Mouse (Mus musculus): ENCODE measurements around the gene Pdzd3. TPM values are rescaled to one million over a fixed set of nuclear protein-coding genes. Genes with fewer than 3 reads are reported as not detected.

Pdzd3 gene
- total RNA-seq, 2 experiments from 2014 or later = 0.98 to 1.0 TPM

DNA sequence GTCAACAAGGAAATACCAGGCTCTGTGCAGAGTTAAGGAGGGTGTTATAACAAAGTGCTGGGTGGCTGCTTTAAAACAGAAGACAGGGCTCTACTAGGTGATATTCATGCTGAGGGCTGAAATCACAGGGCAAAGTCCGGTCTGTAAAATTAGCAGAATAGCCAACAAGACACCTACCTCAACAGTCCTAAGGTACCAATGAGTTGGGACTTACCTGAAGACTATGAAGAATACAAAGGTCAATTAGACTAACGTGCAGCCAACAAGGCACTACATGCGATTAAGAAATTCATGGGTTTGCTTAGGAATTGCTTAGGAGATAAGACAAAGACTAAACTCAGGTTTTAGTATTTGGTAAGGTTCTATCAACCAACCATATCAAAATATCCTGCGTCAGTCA is 41.9 kb downstream of the Pdzd3 start:
- DNase-seq (ENCODE audit: low spot score in 2 of 2) = no peak

DNA sequence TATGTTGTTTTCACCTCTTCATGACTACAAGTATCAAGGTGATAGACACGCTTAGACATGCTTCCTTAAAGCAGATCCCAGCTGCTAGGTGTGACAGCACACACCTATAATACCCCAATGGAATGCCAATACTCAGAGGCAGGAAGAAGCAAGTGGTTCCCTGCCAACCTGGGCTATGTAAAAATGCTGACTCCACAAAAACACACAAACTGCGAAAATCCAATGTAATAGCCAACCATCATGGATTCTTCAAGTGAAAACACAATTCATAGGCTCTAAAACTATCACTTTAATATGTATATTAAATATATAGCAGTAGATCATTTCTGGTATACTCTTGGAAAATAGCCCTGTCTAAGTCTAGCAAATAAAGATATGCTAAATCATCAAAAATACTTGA is 43.4 kb downstream of the Pdzd3 start:
- DNase-seq (ENCODE audit: low spot score in 2 of 2) = no peak

DNA sequence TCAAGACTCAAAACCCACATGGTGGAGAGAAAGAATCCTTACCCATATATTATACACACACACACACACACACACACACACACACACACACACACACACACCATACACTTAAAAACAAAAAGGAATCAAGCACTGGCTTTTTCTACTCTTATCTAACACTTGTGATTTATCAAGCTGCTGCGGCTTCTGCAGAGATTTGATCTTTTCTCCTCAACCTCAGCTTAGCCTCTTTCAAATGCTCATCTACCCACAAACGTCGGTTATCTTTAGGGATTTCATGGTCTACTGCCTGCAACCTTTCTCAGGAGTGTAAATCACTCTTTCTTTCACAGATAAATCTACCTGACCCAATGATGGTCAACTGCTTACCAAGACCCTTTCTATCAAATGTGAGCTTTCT is 50.8 kb downstream of the Pdzd3 start:
- no peak for DNase-seq (ENCODE audit: low spot score in 2 of 2)

DNA sequence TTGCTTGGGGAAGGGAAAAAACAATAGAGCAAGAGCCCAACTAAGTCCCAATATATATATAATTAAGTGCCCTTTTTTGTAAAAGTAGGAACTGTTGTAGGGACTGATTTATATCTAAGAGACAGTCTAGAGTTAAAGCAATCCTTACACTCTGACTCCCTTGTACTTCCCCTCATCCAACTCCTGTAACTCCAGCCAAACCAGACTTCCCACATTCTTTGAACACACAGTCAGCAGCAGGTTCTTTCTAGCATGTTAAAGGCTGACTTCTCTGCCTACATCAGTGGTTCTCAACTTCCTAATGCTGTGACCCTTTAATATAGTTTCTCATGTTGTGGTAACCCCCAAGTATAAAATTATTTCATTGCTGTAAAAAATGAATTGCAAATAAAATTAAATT is 51.7 kb downstream of the Pdzd3 start:
- no peak for DNase-seq (ENCODE audit: low spot score in 2 of 2)

DNA sequence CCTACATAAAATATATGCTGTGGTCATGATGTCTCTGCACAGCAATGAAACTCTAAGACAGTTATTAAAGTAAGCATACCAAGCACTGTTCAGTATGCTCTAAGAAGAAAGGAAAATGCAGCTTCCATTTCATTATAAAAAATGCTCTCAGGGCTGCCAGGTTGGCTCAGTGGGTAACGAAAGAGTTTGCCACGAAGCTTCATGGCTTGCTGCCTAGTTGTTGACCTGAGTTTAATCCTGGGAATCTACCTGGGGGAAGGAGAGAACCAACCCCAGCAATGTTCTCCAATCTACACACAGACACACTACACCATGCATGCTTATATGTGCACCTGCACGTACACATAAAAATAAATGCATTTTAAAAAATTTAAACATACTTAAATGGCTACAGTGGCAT is 52.1 kb downstream of the Pdzd3 start:
- no peak for DNase-seq (ENCODE audit: low spot score in 2 of 2)

Other genes with a start within 250 kb of the Pdzd3 start
- gene Thy1, start 208.1 kb downstream of the Pdzd3 start, total RNA-seq (2021) = 100 to 1,000 TPM; 644 to 646 TPM
- 10 to 100 TPM; 41.7 to 47.2 TPM for gene Usp2, start 184.4 kb downstream of the Pdzd3 start, total RNA-seq (2021)
- gene Mfrp, start 149.7 kb downstream of the Pdzd3 start, total RNA-seq (2021) = 1 to 10 TPM in 1 of 2 experiments, not detected in 1; 2.4 TPM
- gene C1qtnf5, start 144.2 kb downstream of the Pdzd3 start, total RNA-seq (2021) = 10 to 100 TPM; 16.0 to 17.6 TPM
- under 1 TPM in 1 of 2 experiments, not detected in 1; 0.43 TPM for gene Gm49380, start 138.0 kb downstream of the Pdzd3 start, total RNA-seq (2021)
- gene Rnf26, start 138.0 kb downstream of the Pdzd3 start, total RNA-seq (2021) = 10 to 100 TPM; 30.5 to 30.6 TPM
- 10 to 100 TPM; 18.8 to 21.8 TPM for gene Mcam, start 117.0 kb downstream of the Pdzd3 start, total RNA-seq (2021)
- 10 to 100 TPM; 55.1 to 58.4 TPM for gene Cbl, start 17.4 kb downstream of the Pdzd3 start, total RNA-seq (2021)
- gene Ccdc153, start 10.8 kb downstream of the Pdzd3 start, total RNA-seq (2021) = 1 to 10 TPM; 7.2 to 9.2 TPM
- 10 to 100 TPM; 11.5 to 11.6 TPM for gene Nlrx1, start 17.1 kb upstream of the Pdzd3 start, total RNA-seq (2021)
- gene Abcg4, start 37.1 kb upstream of the Pdzd3 start, total RNA-seq (2021) = 10 to 100 TPM; 73.5 to 76.2 TPM
- gene Hinfp, start 54.2 kb upstream of the Pdzd3 start, total RNA-seq (2021) = 10 to 100 TPM; 25.9 to 26.5 TPM
- 100 to 1,000 TPM; 108 to 115 TPM for gene C2cd2l, start 68.8 kb upstream of the Pdzd3 start, total RNA-seq (2021)
- 10 to 100 TPM; 16.5 to 18.5 TPM for gene Dpagt1, start 74.5 kb upstream of the Pdzd3 start, total RNA-seq (2021)
- gene H2afx, start 83.2 kb upstream of the Pdzd3 start, total RNA-seq (2021) = 10 to 100 TPM; 69.9 to 74.3 TPM
- gene Hmbs, start 92.8 kb upstream of the Pdzd3 start, total RNA-seq (2021) = 10 to 100 TPM; 18.9 to 32.5 TPM
- gene Vps11, start 110.2 kb upstream of the Pdzd3 start, total RNA-seq (2021) = 10 to 100 TPM; 39.6 to 44.2 TPM
- 10 to 100 TPM; 87.6 to 89.7 TPM for gene Hyou1, start 128.0 kb upstream of the Pdzd3 start, total RNA-seq (2021)
- gene Slc37a4, start 145.4 kb upstream of the Pdzd3 start, total RNA-seq (2021) = 10 to 100 TPM; 36.4 to 39.0 TPM
- 100 to 1,000 TPM; 701 to 748 TPM for gene Rps25, start 155.7 kb upstream of the Pdzd3 start, total RNA-seq (2021)
- 100 to 1,000 TPM in 1 of 2 experiments, 10 to 100 TPM in 1; 84.2 to 109 TPM for gene Trappc4, start 156.1 kb upstream of the Pdzd3 start, total RNA-seq (2021)
- gene Ccdc84, start 167.1 kb upstream of the Pdzd3 start, total RNA-seq (2021) = 10 to 100 TPM; 20.7 to 22.4 TPM
- not detected for gene Foxr1, start 189.7 kb upstream of the Pdzd3 start, total RNA-seq (2021)
- gene Upk2, start 203.5 kb upstream of the Pdzd3 start, total RNA-seq (2021) = not detected
- gene Bcl9l, start 231.4 kb upstream of the Pdzd3 start, total RNA-seq (2021) = 10 to 100 TPM; 91.2 to 97.7 TPM